Mouse (Mus musculus): Measurements from ENCODE around the gene Znrf2. TPM values are rescaled to one million over a fixed set of nuclear protein-coding genes. Genes with fewer than 3 reads are reported as not detected.
"Not testable (repeated sequence)": the region's sequence is repeated elsewhere in the genome, so short reads cannot be mapped to it uniquely, and the experiment has no call there.

Gene Znrf2
- polyA plus RNA-seq, 1 experiment from 2014 or later: 5.1 TPM

GRCm38 (mm10) chr6:54849179-54850156 lies 32.8 kb downstream of the Znrf2 start:
- DNase-seq (ENCODE audit: low spot score): no peak
- WGBS: 43% methylated on average over 4 of the region's 4 CpGs
- Histone ChIP-seq H3K9me3 (ENCODE audit: control insufficient read depth, low read length) (no peaks in the 10 kb centered on the region), H3K36me3 (ENCODE audit: control insufficient read depth, insufficient read depth, low read length) (no peaks in the 10 kb centered on the region), H3K4me1 (ENCODE audit: control insufficient read depth, insufficient read depth, low read length) (no peaks in the 10 kb centered on the region; the same call in 1 of the 2 replicates), H3K4me3 (ENCODE audit: low read depth, low read length) (no peak overlapping the region), H3K27me3 (replicated peaks; ENCODE audit: control insufficient read depth, insufficient read depth, low read length) (no peaks in the 10 kb centered on the region), H3K27ac (replicated peaks; ENCODE audit: low read depth, low read length) (no peak overlapping the region), H3K9ac (ENCODE audit: low read depth, low read length) (no peak overlapping the region), H3K4me2 (ENCODE audit: low read depth, low read length) (no peak overlapping the region)
- ATAC-seq (ENCODE audit: low read depth): no peak

DNA sequence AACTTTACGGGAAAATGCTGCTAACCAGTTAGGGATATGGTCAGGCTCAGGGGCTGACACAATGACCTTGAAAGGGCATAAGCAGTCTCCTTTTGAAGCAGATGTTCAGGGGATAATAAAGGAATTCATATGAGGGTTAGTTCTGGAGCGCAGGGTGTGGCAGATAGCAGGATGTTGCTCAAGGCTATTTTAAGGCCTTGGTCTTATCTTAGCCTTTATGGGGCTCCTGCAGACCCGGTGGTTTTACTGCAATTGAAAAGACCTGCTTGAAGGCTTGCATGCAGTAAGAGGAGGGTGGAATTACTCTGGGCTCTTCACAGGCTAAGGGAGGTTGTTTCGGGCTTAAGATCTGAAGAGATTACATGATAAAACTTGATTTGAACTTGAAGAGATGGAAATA lies 35.1 kb downstream of the Znrf2 start:
- Histone ChIP-seq H3K4me2 (ENCODE audit: low read depth, low read length) (no peak overlapping the region), H3K4me3 (ENCODE audit: low read depth, low read length) (no peak overlapping the region), H3K36me3 (ENCODE audit: control insufficient read depth, insufficient read depth, low read length) (no peaks in the 10 kb centered on the region), H3K4me1 (ENCODE audit: control insufficient read depth, insufficient read depth, low read length) (no peaks in the 10 kb centered on the region; the same call in 1 of the 2 replicates), H3K9ac (ENCODE audit: low read depth, low read length) (no peak overlapping the region), H3K9me3 (ENCODE audit: control insufficient read depth, low read length) (no peaks in the 10 kb centered on the region), H3K27ac (replicated peaks; ENCODE audit: low read depth, low read length) (no peak overlapping the region), H3K27me3 (replicated peaks; ENCODE audit: control insufficient read depth, insufficient read depth, low read length) (no peaks in the 10 kb centered on the region)
- WGBS: 52% methylated on average over 4 of the region's 4 CpGs
- DNase-seq (ENCODE audit: low spot score) (no peak), ATAC-seq (ENCODE audit: low read depth) (no peak)

DNA sequence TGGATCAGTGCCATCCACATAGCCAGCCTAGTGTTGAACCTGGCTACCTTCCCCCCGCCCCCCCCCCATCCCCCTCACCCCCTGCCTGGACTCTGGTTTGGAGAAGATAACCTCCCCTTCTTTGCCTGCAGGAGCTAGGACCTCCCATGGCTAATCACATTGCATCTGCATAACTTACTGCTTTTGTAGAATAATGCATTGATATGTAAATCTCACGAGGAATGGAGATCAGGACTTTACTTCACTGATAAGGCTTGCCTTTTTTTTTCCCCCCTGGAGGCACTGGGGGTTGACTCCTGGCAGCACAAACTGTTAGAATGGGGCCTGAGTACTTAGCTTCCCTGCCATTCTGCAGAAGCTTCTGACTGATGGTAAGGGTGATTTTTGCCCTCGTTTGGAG lies 36.0 kb downstream of the Znrf2 start:
- no peaks in the 10 kb centered on the region for H3K27me3 ChIP-seq (replicated peaks; ENCODE audit: control insufficient read depth, insufficient read depth, low read length)
- no peaks in the 10 kb centered on the region for H3K9me3 ChIP-seq (ENCODE audit: control insufficient read depth, low read length)
- no peak for ATAC-seq (ENCODE audit: low read depth)
- H3K9ac ChIP-seq (ENCODE audit: low read depth, low read length): no peak overlapping the region
- no peak overlapping the region for H3K27ac ChIP-seq (replicated peaks; ENCODE audit: low read depth, low read length)
- H3K4me2 ChIP-seq (ENCODE audit: low read depth, low read length): no peak overlapping the region
- H3K4me3 ChIP-seq (ENCODE audit: low read depth, low read length): no peak overlapping the region
- WGBS: 35% methylated on average over 2 of the region's 3 CpGs
- no peaks in the 10 kb centered on the region; the same call in 1 of the 2 replicates for H3K4me1 ChIP-seq (ENCODE audit: control insufficient read depth, insufficient read depth, low read length)
- no peak for DNase-seq (ENCODE audit: low spot score)
- no peaks in the 10 kb centered on the region for H3K36me3 ChIP-seq (ENCODE audit: control insufficient read depth, insufficient read depth, low read length)

GRCm38 (mm10) chr6:54854859-54855258 lies 38.1 kb downstream of the Znrf2 start:
- no peaks in the 10 kb centered on the region; the same call in 1 of the 2 replicates for H3K4me1 ChIP-seq (ENCODE audit: control insufficient read depth, insufficient read depth, low read length)
- no peaks in the 10 kb centered on the region for H3K27me3 ChIP-seq (replicated peaks; ENCODE audit: control insufficient read depth, insufficient read depth, low read length)
- no peak for ATAC-seq (ENCODE audit: low read depth)
- no peak overlapping the region for H3K9ac ChIP-seq (ENCODE audit: low read depth, low read length)
- H3K27ac ChIP-seq (replicated peaks; ENCODE audit: low read depth, low read length): no peak overlapping the region
- no peak overlapping the region for H3K4me2 ChIP-seq (ENCODE audit: low read depth, low read length)
- H3K4me3 ChIP-seq (ENCODE audit: low read depth, low read length): no peak overlapping the region
- no peak for DNase-seq (ENCODE audit: low spot score)
- H3K9me3 ChIP-seq (ENCODE audit: control insufficient read depth, low read length): no peaks in the 10 kb centered on the region
- WGBS: 39% methylated on average over 4 of the region's 4 CpGs
- no peaks in the 10 kb centered on the region for H3K36me3 ChIP-seq (ENCODE audit: control insufficient read depth, insufficient read depth, low read length)

- WGBS: 62% methylated on average over 4 of the region's 4 CpGs
- no peaks in the 10 kb centered on the region; the same call in 1 of the 2 replicates for H3K4me1 ChIP-seq (ENCODE audit: control insufficient read depth, insufficient read depth, low read length)
- no peak overlapping the region for H3K9ac ChIP-seq (ENCODE audit: low read depth, low read length)
- DNase-seq (ENCODE audit: low spot score) (no peak), ATAC-seq (ENCODE audit: low read depth) (no peak)
- H3K27ac ChIP-seq (replicated peaks; ENCODE audit: low read depth, low read length): no peak overlapping the region
- H3K27me3 ChIP-seq (replicated peaks; ENCODE audit: control insufficient read depth, insufficient read depth, low read length): no peaks in the 10 kb centered on the region
- H3K9me3 ChIP-seq (ENCODE audit: control insufficient read depth, low read length): no peaks in the 10 kb centered on the region
- no peak overlapping the region for H3K4me3 ChIP-seq (ENCODE audit: low read depth, low read length)
- no peak overlapping the region for H3K4me2 ChIP-seq (ENCODE audit: low read depth, low read length)
- no peaks in the 10 kb centered on the region for H3K36me3 ChIP-seq (ENCODE audit: control insufficient read depth, insufficient read depth, low read length)
Measured at GRCm38 (mm10) chr6:54855801-54856583, 39.3 kb downstream of the Znrf2 start.

DNA sequence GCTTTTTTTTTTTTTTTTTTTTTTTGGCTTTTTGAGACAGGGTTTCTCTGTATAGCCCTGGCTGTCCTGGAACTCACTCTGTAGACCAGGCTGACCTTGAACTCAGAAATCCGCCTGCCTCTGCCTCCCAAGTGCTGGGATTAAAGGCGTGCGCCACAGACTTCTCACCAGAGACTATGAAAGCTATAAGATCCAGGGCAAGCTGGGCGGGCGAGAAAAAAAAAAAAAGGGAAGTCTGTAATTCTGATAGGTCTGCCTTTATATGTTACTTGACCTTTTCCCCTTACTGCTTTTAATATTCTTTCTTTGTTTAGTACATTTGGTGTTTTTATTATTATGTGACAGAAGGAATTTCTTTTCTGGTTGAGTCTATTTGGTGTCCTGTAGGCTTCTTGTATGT lies 42.4 kb downstream of the Znrf2 start:
- not testable (repeated sequence) for H3K4me3 ChIP-seq (ENCODE audit: low read depth, low read length); H3K9ac ChIP-seq (ENCODE audit: low read depth, low read length); H3K9me3 ChIP-seq (ENCODE audit: control insufficient read depth, low read length); H3K4me2 ChIP-seq (ENCODE audit: low read depth, low read length); DNase-seq (ENCODE audit: low spot score); H3K4me1 ChIP-seq (ENCODE audit: control insufficient read depth, insufficient read depth, low read length); H3K27ac ChIP-seq (replicated peaks; ENCODE audit: low read depth, low read length); H3K27me3 ChIP-seq (replicated peaks; ENCODE audit: control insufficient read depth, insufficient read depth, low read length); ATAC-seq (ENCODE audit: low read depth); H3K36me3 ChIP-seq (ENCODE audit: control insufficient read depth, insufficient read depth, low read length)
- WGBS: 95% methylated on average over 5 of the region's 5 CpGs

GRCm38 (mm10) chr6:54860180-54860579 lies 43.5 kb downstream of the Znrf2 start:
- no peak overlapping the region for H3K4me3 ChIP-seq (ENCODE audit: low read depth, low read length)
- H3K4me1 ChIP-seq (ENCODE audit: control insufficient read depth, insufficient read depth, low read length): no peaks in the 10 kb centered on the region
- no peaks in the 10 kb centered on the region for H3K27me3 ChIP-seq (replicated peaks; ENCODE audit: control insufficient read depth, insufficient read depth, low read length)
- no peak overlapping the region for H3K4me2 ChIP-seq (ENCODE audit: low read depth, low read length)
- DNase-seq (ENCODE audit: low spot score) (no peak), ATAC-seq (ENCODE audit: low read depth) (no peak)
- H3K36me3 ChIP-seq (ENCODE audit: control insufficient read depth, insufficient read depth, low read length): no peaks in the 10 kb centered on the region
- no peak overlapping the region for H3K27ac ChIP-seq (replicated peaks; ENCODE audit: low read depth, low read length)
- H3K9ac ChIP-seq (ENCODE audit: low read depth, low read length): no peak overlapping the region
- no peaks in the 10 kb centered on the region for H3K9me3 ChIP-seq (ENCODE audit: control insufficient read depth, low read length)

GRCm38 (mm10) chr6:54866731-54867410 lies 50.2 kb downstream of the Znrf2 start:
- H3K9ac ChIP-seq (ENCODE audit: low read depth, low read length): no peak overlapping the region
- no peaks in the 10 kb centered on the region for H3K9me3 ChIP-seq (ENCODE audit: control insufficient read depth, low read length)
- ATAC-seq (ENCODE audit: low read depth) (no peak), DNase-seq (ENCODE audit: low spot score) (no peak)
- no peaks in the 10 kb centered on the region for H3K27me3 ChIP-seq (replicated peaks; ENCODE audit: control insufficient read depth, insufficient read depth, low read length)
- H3K4me3 ChIP-seq (ENCODE audit: low read depth, low read length): no peak overlapping the region
- H3K4me1 ChIP-seq (ENCODE audit: control insufficient read depth, insufficient read depth, low read length): no peaks in the 10 kb centered on the region
- 80% methylated on average over 5 of the region's 5 CpGs for WGBS
- no peaks in the 10 kb centered on the region for H3K36me3 ChIP-seq (ENCODE audit: control insufficient read depth, insufficient read depth, low read length)
- H3K4me2 ChIP-seq (ENCODE audit: low read depth, low read length): no peak overlapping the region
- no peak overlapping the region for H3K27ac ChIP-seq (replicated peaks; ENCODE audit: low read depth, low read length)

Data from embryonic facial prominence, embryonic 14.5 days (tissue).